Mouse (Mus musculus): ENCODE measurements around the gene Copz2. TPM values are rescaled to one million over a fixed set of nuclear protein-coding genes. Genes with fewer than 3 reads are reported as not detected.
"Not testable (repeated sequence)": the region's sequence is repeated elsewhere in the genome, so short reads cannot be mapped to it uniquely, and the experiment has no call there.

The Copz2 gene
- total RNA-seq (2012; rRNA removed): 2.5 and 5.5 TPM in 2 replicates

DNA sequence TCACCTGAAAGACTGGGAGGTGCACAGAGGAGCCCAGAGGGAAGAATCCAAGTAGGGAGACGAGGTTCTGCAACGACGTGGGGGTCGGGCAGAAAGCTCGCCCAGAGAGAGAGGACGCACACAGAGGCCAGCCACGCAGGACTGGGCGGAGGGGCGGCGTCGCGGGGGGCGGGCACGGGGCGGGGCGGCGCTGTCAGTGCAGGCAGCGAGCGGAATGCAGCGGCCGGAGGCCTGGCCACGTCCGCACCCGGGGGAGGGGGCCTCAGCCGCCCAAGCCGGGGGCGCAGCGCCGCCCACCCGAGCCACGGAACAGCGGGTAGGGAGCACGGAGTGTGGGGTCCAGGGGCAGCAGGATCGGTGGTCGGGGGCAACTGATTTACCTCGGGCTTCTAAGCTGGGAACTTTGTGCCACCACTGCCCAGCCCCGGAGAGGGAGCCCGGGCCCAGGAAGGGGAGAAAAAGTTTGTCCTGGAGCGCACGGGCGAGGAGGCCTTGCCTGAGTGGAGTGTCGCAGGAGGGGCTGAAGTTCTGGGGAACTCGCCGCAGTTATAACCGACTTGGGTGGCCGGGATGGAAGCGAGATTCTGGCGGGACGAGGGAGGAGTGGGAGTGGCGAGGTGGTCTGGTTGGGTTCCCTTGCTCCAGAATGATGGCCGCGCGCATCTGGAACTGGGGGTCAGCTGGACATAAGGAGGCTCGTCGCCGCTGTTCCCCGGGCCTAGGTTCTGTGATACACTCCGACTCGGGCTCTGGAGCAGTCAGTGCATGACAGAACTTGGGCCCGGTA lies at the start of gene Copz2:
Gene Copz2, plus strand, starts transcription at position 190 of the 787 bp plus-strand sequence.
- no peak within 1 kb of the TSS for H3K27ac ChIP-seq (ENCODE audit: insufficient read depth, low read depth, low read length, poor library complexity, severe bottlenecking)

DNA sequence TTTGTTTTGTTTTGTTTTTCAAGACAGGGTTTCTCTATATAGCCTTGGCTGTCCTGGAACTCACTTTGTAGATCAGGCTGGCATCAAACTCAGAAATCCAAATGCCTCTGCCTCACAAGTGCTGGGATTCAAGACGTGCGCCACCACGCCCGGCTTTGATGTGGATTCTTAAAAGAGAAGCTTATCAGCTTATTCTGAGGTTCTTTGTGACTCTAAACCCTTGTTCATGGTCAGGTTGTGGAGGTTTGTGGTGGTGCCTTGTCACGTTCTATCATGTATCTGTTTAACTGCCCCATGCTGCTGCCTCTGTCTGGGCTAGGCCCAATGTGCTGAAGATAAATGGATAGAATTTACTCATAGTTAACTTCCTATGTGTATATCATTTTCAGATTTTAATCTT lies 44.1 kb upstream of the Copz2 start:
- in situ Hi-C loops (cut with MboI; ENCODE audit: low sequenced_read_pairs in 2 of 2, unreplicated experiment in 2 of 2): no loop called here

More for the DNA sequence above, at the start of gene Copz2:
- Histone ChIP-seq H3K4me3 (ENCODE audit: insufficient read depth in 1 of 2, low read depth in 1 of 2, low read length in 2 of 2, poor library complexity in 1 of 2, severe bottlenecking in 1 of 2) (peak within 1 kb of the TSS; percentile 62 to 69), H3K9me3 (ENCODE audit: control insufficient read depth, insufficient read depth, low read depth, low read length) (no peaks in the 10 kb centered on the region), H3K4me1 (ENCODE audit: control insufficient read depth in 2 of 2, insufficient read depth in 2 of 2, low read length in 2 of 2, poor library complexity in 1 of 2) (peaks cover 0 to 8% of the 10 kb centered on the region in 2 experiments; a peak in 1 of 4 replicates), H3K9ac (ENCODE audit: insufficient read depth, low read depth, low read length, poor library complexity, severe bottlenecking) (peak within 1 kb of the TSS; percentile 49), H3K36me3 (ENCODE audit: control insufficient read depth, insufficient read depth, low read length, poor library complexity, severe bottlenecking) (no peaks in the 10 kb centered on the region)
- TF ChIP-seq MAFK (IDR thresholded peaks at IDR 0.05; ENCODE audit: insufficient read depth, low read depth, low read length) (no peak), ZNF384 (IDR thresholded peaks at IDR 0.05; ENCODE audit: low read depth, low read length) (no peak), ZC3H11A (IDR thresholded peaks at IDR 0.05; ENCODE audit: borderline replicate concordance, low read depth, low read length) (no peak), HCFC1 (IDR thresholded peaks at IDR 0.05; ENCODE audit: borderline replicate concordance, insufficient read depth, low read length) (no peak), CHD2 (IDR thresholded peaks at IDR 0.05; ENCODE audit: low read depth, low read length) (no peak)
- no peak for DNase-seq (ENCODE audit: low read depth, low spot score)
- in situ Hi-C loops (cut with MboI; ENCODE audit: low sequenced_read_pairs in 2 of 2, unreplicated experiment in 2 of 2): loop anchor here (25.0 kb wide), 2 partner anchors 288 to 563 kb away; partner anchors contain the start of genes Hoxb6 (in 1 of the 2), Hoxb7 (in 1 of the 2) and Hoxb8 (in 1 of the 2)

DNA sequence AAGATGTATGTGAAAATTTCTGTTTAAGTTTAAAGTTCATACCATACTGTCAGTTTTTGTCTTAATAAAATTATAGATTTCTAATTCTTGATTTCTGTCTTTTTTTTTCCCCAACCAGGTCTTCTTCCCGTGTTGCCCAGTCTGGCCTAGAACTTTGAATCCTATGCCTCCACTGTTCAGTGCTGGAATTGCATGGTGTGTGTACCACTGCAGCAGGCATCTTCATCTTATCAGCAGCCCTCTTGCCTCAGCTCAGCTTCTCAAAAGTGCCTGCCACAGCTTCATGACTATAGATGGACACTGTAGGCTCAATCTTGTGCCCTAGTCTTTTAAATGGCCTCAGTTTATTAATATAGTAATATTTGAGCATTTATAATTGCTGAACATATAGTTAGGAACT lies 41.6 kb upstream of the Copz2 start:
- H3K9me3 ChIP-seq (ENCODE audit: control insufficient read depth, insufficient read depth, low read depth, low read length): no peaks in the 10 kb centered on the region
- in situ Hi-C loops (cut with MboI; ENCODE audit: low sequenced_read_pairs in 2 of 2, unreplicated experiment in 2 of 2): no loop called here
- H3K9ac ChIP-seq (ENCODE audit: insufficient read depth, low read depth, low read length, poor library complexity, severe bottlenecking): no peak overlapping the region
- H3K4me1 ChIP-seq (ENCODE audit: control insufficient read depth in 2 of 2, insufficient read depth in 2 of 2, low read length in 2 of 2, poor library complexity in 1 of 2): peaks cover 0 to 6% of the 10 kb centered on the region in 2 experiments; a peak in 2 of 4 replicates
- no peak overlapping the region for H3K27ac ChIP-seq (ENCODE audit: insufficient read depth, low read depth, low read length, poor library complexity, severe bottlenecking)
- H3K4me3 ChIP-seq (ENCODE audit: insufficient read depth in 1 of 2, low read depth in 1 of 2, low read length in 2 of 2, poor library complexity in 1 of 2, severe bottlenecking in 1 of 2): no peak overlapping the region
- TF ChIP-seq HCFC1 (IDR thresholded peaks at IDR 0.05; ENCODE audit: borderline replicate concordance, insufficient read depth, low read length) (no peak), ZNF384 (IDR thresholded peaks at IDR 0.05; ENCODE audit: low read depth, low read length) (no peak), ZC3H11A (IDR thresholded peaks at IDR 0.05; ENCODE audit: borderline replicate concordance, low read depth, low read length) (no peak)
- DNase-seq (ENCODE audit: low read depth, low spot score): no peak
- peaks cover 51% of the 10 kb centered on the region for H3K36me3 ChIP-seq (ENCODE audit: control insufficient read depth, insufficient read depth, low read length, poor library complexity, severe bottlenecking)

More for the DNA sequence above, 44.1 kb upstream of the Copz2 start:
- TF ChIP-seq ZNF384 (IDR thresholded peaks at IDR 0.05; ENCODE audit: low read depth, low read length) (no peak), ZC3H11A (IDR thresholded peaks at IDR 0.05; ENCODE audit: borderline replicate concordance, low read depth, low read length) (no peak), CHD2 (IDR thresholded peaks at IDR 0.05; ENCODE audit: low read depth, low read length) (no peak), HCFC1 (IDR thresholded peaks at IDR 0.05; ENCODE audit: borderline replicate concordance, insufficient read depth, low read length) (no peak), MAFK (IDR thresholded peaks at IDR 0.05; ENCODE audit: insufficient read depth, low read depth, low read length) (no peak)
- DNase-seq (ENCODE audit: low read depth, low spot score): no peak
- H3K4me3 ChIP-seq (ENCODE audit: insufficient read depth in 1 of 2, low read depth in 1 of 2, low read length in 2 of 2, poor library complexity in 1 of 2, severe bottlenecking in 1 of 2): no peak overlapping the region
- no peaks in the 10 kb centered on the region for H3K9me3 ChIP-seq (ENCODE audit: control insufficient read depth, insufficient read depth, low read depth, low read length)
- H3K36me3 ChIP-seq (ENCODE audit: control insufficient read depth, insufficient read depth, low read length, poor library complexity, severe bottlenecking): peaks cover 57% of the 10 kb centered on the region
- H3K4me1 ChIP-seq (ENCODE audit: control insufficient read depth in 2 of 2, insufficient read depth in 2 of 2, low read length in 2 of 2, poor library complexity in 1 of 2): peaks cover 0 to 6% of the 10 kb centered on the region in 2 experiments; a peak in 2 of 4 replicates
- no peak overlapping the region for H3K27ac ChIP-seq (ENCODE audit: insufficient read depth, low read depth, low read length, poor library complexity, severe bottlenecking)
- no peak overlapping the region for H3K9ac ChIP-seq (ENCODE audit: insufficient read depth, low read depth, low read length, poor library complexity, severe bottlenecking)

DNA sequence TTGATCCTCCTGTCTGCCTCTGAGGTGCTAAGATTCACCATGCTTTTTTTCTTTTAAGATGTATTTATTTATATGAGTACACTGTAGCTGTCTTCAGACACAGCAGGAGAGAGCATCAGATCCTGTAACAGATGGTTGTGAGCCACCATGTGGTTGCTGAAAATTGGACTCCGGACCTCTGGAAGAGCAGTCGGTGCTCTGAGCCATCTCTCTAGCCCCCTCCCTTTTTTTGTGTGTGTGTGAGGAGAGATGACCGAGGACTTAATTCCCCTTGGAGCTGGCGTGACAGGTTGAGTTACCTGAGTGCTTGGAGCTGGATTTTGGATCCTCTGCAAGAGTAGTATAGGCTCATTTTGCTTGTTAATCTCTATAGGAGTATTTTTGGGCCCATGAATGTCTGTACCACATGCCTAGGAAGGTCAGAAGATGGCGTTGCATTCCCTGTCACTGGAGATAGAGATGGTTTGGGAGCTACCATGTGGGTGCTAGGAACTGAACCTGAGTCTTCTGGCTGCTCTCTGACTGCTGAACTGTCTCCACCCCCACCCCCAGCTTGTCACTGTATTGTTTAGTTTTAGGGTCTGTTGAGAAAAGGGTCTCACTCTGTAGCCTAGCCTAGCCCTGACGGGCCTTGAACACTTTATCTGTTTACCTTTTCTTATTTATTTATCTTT lies 40.0 kb upstream of the Copz2 start:
- Histone ChIP-seq H3K36me3 (ENCODE audit: control insufficient read depth, insufficient read depth, low read length, poor library complexity, severe bottlenecking) (peaks cover 38% of the 10 kb centered on the region), H3K4me3 (ENCODE audit: insufficient read depth in 1 of 2, low read depth in 1 of 2, low read length in 2 of 2, poor library complexity in 1 of 2, severe bottlenecking in 1 of 2) (no peak overlapping the region), H3K9me3 (ENCODE audit: control insufficient read depth, insufficient read depth, low read depth, low read length) (no peaks in the 10 kb centered on the region), H3K9ac (ENCODE audit: insufficient read depth, low read depth, low read length, poor library complexity, severe bottlenecking) (no peak overlapping the region), H3K27ac (ENCODE audit: insufficient read depth, low read depth, low read length, poor library complexity, severe bottlenecking) (0 out of 2 replicates have a peak overlapping the region, but pooled peaks have one; percentile 20), H3K4me1 (ENCODE audit: control insufficient read depth in 2 of 2, insufficient read depth in 2 of 2, low read length in 2 of 2, poor library complexity in 1 of 2) (peaks cover 0 to 2% of the 10 kb centered on the region in 2 experiments; a peak in 2 of 4 replicates)
- in situ Hi-C loops (cut with MboI; ENCODE audit: low sequenced_read_pairs in 2 of 2, unreplicated experiment in 2 of 2): no loop called here
- TF ChIP-seq ZNF384 (IDR thresholded peaks at IDR 0.05; ENCODE audit: low read depth, low read length): no peak
- no peak for TF ChIP-seq HCFC1 (IDR thresholded peaks at IDR 0.05; ENCODE audit: borderline replicate concordance, insufficient read depth, low read length)
- TF ChIP-seq CHD2 (IDR thresholded peaks at IDR 0.05; ENCODE audit: low read depth, low read length): no peak
- TF ChIP-seq MAFK (IDR thresholded peaks at IDR 0.05; ENCODE audit: insufficient read depth, low read depth, low read length): no peak
- no peak for TF ChIP-seq ZC3H11A (IDR thresholded peaks at IDR 0.05; ENCODE audit: borderline replicate concordance, low read depth, low read length)
- no peak for DNase-seq (ENCODE audit: low read depth, low spot score)

DNA sequence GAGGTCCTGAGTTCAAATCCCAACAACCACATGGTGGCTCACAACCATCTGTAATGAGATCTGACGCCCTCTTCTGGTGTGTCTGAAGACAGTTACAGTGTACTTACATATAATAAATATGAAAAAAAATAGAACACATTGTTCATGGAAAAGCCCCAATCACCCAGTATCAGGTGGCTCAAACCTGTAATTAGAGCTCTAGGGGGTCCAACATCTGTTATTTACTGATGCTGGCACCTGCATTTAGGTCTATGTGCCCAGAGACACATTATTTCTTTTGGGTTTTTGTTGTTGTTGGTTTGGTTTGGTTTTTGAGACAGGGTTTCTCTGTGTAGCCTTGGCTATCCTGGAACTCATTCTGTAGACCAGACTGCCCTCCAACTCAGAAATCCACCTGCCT lies 38.5 kb upstream of the Copz2 start:
- H3K4me3 ChIP-seq (ENCODE audit: insufficient read depth in 1 of 2, low read depth in 1 of 2, low read length in 2 of 2, poor library complexity in 1 of 2, severe bottlenecking in 1 of 2); in situ Hi-C loops (cut with MboI; ENCODE audit: low sequenced_read_pairs in 2 of 2, unreplicated experiment in 2 of 2); DNase-seq (ENCODE audit: low read depth, low spot score); H3K4me1 ChIP-seq (ENCODE audit: control insufficient read depth in 2 of 2, insufficient read depth in 2 of 2, low read length in 2 of 2, poor library complexity in 1 of 2); H3K27ac ChIP-seq (ENCODE audit: insufficient read depth, low read depth, low read length, poor library complexity, severe bottlenecking); H3K9me3 ChIP-seq (ENCODE audit: control insufficient read depth, insufficient read depth, low read depth, low read length); H3K9ac ChIP-seq (ENCODE audit: insufficient read depth, low read depth, low read length, poor library complexity, severe bottlenecking): not testable (repeated sequence)
- H3K36me3 ChIP-seq (ENCODE audit: control insufficient read depth, insufficient read depth, low read length, poor library complexity, severe bottlenecking): peaks cover 35% of the 10 kb centered on the region

Measured in ES-E14 (cell line).